Mouse (Mus musculus): ENCODE measurements around the gene Heatr3. TPM values are rescaled to one million over a fixed set of nuclear protein-coding genes. Genes with fewer than 3 reads are reported as not detected.

Heatr3 gene
- polyA plus RNA-seq, 1 experiment from 2014 or later: 45.6 TPM

DNA sequence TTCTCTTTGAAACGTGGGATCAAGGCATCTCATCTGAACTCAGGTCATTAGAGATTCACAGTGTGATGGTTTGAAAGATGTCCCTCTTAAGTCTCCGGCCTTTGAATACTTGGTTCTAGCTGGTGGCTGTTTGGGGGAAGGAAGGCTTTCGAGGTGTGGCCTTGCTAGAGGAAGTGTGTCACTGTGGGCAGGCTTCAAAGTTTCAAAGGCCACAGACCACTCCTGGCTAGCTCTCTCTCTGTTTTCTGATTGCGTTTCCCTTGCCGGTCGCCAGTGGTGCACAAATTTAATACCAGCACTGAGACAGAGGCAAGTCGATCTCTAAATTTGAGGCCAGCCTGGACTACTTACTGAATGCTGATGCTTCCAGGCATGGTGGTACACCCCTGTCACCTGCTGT, 37.6 kb downstream of the Heatr3 start:
- ATAC-seq (ENCODE audit: low FRiP score) (no peak), DNase-seq (ENCODE audit: low spot score, missing footprints) (no peak)
- no peaks in the 10 kb centered on the region for H3K9me3 ChIP-seq (ENCODE audit: control insufficient read depth, low read length)
- no peaks in the 10 kb centered on the region for H3K4me1 ChIP-seq (ENCODE audit: control insufficient read depth, insufficient read depth, low read length)
- H3K27me3 ChIP-seq (ENCODE audit: control insufficient read depth, insufficient read depth, low read length): no peaks in the 10 kb centered on the region
- H3K4me2 ChIP-seq: no peak overlapping the region
- H3K27ac ChIP-seq (ENCODE audit: low read depth, low read length): no peak overlapping the region
- H3K9ac ChIP-seq (ENCODE audit: low read length): no peak overlapping the region
- H3K4me3 ChIP-seq (ENCODE audit: low read depth, low read length): no peak overlapping the region
- WGBS: 93% methylated on average over 7 of the region's 7 CpGs
- H3K36me3 ChIP-seq (ENCODE audit: control insufficient read depth, insufficient read depth, low read length): peaks cover 3% of the 10 kb centered on the region

DNA sequence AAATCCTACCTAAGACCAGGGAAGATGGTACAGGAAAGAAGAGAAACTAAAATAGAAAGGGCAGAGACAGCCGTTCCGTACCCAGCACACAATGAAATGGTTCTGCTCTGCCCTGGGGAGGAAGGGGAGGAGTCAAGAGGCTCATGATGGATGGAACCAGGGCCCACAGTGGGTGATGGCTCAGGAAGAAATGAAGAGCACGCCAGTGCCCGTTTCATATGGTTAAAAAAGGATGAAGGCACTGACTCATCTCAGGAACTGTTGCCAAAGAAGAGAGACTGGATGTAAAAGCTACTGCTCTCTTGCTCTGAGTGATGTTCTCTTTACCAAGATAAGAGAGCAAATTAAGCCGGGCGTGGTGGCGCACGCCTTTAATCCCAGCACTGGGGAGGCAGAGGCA, 39.6 kb downstream of the Heatr3 start:
- no peak overlapping the region for H3K4me3 ChIP-seq (ENCODE audit: low read depth, low read length)
- WGBS: 92% methylated on average over 8 of the region's 8 CpGs
- ATAC-seq (ENCODE audit: low FRiP score) (no peak), DNase-seq (ENCODE audit: low spot score, missing footprints) (no peak)
- no peaks in the 10 kb centered on the region for H3K4me1 ChIP-seq (ENCODE audit: control insufficient read depth, insufficient read depth, low read length)
- no peak overlapping the region for H3K4me2 ChIP-seq
- no peak overlapping the region for H3K27ac ChIP-seq (ENCODE audit: low read depth, low read length)
- H3K36me3 ChIP-seq (ENCODE audit: control insufficient read depth, insufficient read depth, low read length): no peaks in the 10 kb centered on the region
- no peak overlapping the region for H3K9ac ChIP-seq (ENCODE audit: low read length)
- H3K27me3 ChIP-seq (ENCODE audit: control insufficient read depth, insufficient read depth, low read length): no peaks in the 10 kb centered on the region
- H3K9me3 ChIP-seq (ENCODE audit: control insufficient read depth, low read length): no peaks in the 10 kb centered on the region

DNA sequence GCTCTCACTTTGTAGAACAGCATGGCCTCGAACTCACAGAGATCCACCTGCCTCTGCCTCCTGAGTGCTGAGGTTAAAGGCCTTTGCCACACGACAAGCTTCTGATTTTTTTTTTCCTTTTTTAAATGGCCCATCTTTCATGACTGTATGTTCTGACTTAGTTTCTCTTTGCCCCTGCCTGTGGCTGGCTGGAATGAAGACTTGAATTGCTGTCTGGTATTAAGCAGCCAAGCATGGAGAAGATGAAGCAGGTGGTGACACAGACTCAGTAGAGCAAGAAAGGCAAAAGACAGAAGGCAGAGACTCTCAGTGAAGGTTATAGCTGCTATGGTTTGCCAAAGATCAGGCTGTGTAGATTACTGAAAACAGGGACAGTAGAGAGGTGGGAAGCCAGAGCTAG, 45.5 kb downstream of the Heatr3 start:
- H3K9me3 ChIP-seq (ENCODE audit: control insufficient read depth, low read length): no peaks in the 10 kb centered on the region
- H3K27me3 ChIP-seq (ENCODE audit: control insufficient read depth, insufficient read depth, low read length): no peaks in the 10 kb centered on the region
- WGBS: 75% methylated on average over 2 of the region's 2 CpGs
- H3K4me3 ChIP-seq (ENCODE audit: low read depth, low read length): no peak overlapping the region
- no peaks in the 10 kb centered on the region for H3K36me3 ChIP-seq (ENCODE audit: control insufficient read depth, insufficient read depth, low read length)
- no peak overlapping the region for H3K27ac ChIP-seq (ENCODE audit: low read depth, low read length)
- no peak overlapping the region for H3K9ac ChIP-seq (ENCODE audit: low read length)
- H3K4me2 ChIP-seq: no peak overlapping the region
- H3K4me1 ChIP-seq (ENCODE audit: control insufficient read depth, insufficient read depth, low read length): no peaks in the 10 kb centered on the region
- ATAC-seq (ENCODE audit: low FRiP score) (no peak), DNase-seq (ENCODE audit: low spot score, missing footprints) (no peak)

DNA sequence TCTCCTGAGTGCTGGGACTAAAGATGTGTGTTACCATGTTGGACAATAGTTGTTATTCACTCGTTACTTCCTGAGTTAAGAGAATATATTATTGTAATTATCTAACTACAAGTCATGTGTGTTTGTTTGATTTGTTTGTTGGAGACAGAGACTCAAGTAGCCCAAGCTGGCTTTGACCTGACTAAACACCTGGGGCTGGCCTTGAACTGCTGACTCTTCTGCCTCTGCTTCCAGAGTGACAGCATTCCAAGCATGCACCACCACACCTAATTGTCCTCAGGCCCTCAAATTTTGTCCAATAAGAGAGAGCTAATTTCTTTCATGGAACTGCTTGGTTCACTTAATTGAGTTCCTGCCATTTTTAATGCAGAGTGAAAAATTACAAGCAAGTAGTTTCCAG, 47.3 kb downstream of the Heatr3 start:
- Histone ChIP-seq H3K36me3 (ENCODE audit: control insufficient read depth, insufficient read depth, low read length) (no peaks in the 10 kb centered on the region), H3K27me3 (ENCODE audit: control insufficient read depth, insufficient read depth, low read length) (no peaks in the 10 kb centered on the region), H3K27ac (ENCODE audit: low read depth, low read length) (no peak overlapping the region), H3K9me3 (ENCODE audit: control insufficient read depth, low read length) (no peaks in the 10 kb centered on the region), H3K4me1 (ENCODE audit: control insufficient read depth, insufficient read depth, low read length) (no peaks in the 10 kb centered on the region), H3K4me2 (no peak overlapping the region), H3K4me3 (ENCODE audit: low read depth, low read length) (no peak overlapping the region), H3K9ac (ENCODE audit: low read length) (no peak overlapping the region)
- no peak for DNase-seq (ENCODE audit: low spot score, missing footprints)
- WGBS: 82% methylated on average over 1 of the region's 1 CpGs
- ATAC-seq (ENCODE audit: low FRiP score): no peak

DNA sequence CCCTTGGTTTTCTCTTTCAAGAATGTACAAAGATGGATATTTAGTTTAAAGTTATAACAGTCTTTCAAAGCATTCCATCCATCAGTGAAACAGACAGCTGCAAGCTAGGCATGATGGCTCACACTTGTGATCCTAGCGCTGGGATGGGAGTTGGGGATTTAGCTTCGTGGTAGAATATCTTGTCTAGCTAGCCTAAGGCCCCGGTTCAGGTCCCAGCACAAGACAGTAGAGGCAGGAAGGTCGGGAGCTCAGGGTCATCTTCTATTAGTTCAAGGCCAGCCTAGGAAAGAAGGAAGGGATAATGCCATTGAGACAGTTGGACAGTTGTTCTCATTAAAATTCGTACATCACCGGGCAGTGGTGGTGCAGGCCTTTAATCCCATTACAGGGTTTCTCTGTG, 48.1 kb downstream of the Heatr3 start:
- ATAC-seq (ENCODE audit: low FRiP score): no peak
- Histone ChIP-seq H3K4me1 (ENCODE audit: control insufficient read depth, insufficient read depth, low read length) (no peaks in the 10 kb centered on the region), H3K9ac (ENCODE audit: low read length) (no peak overlapping the region), H3K4me2 (no peak overlapping the region), H3K9me3 (ENCODE audit: control insufficient read depth, low read length) (no peaks in the 10 kb centered on the region), H3K4me3 (ENCODE audit: low read depth, low read length) (no peak overlapping the region), H3K36me3 (ENCODE audit: control insufficient read depth, insufficient read depth, low read length) (no peaks in the 10 kb centered on the region), H3K27me3 (ENCODE audit: control insufficient read depth, insufficient read depth, low read length) (no peaks in the 10 kb centered on the region), H3K27ac (ENCODE audit: low read depth, low read length) (no peak overlapping the region)
- 74% methylated on average over 6 of the region's 6 CpGs for WGBS
- no peak for DNase-seq (ENCODE audit: low spot score, missing footprints)

DNA sequence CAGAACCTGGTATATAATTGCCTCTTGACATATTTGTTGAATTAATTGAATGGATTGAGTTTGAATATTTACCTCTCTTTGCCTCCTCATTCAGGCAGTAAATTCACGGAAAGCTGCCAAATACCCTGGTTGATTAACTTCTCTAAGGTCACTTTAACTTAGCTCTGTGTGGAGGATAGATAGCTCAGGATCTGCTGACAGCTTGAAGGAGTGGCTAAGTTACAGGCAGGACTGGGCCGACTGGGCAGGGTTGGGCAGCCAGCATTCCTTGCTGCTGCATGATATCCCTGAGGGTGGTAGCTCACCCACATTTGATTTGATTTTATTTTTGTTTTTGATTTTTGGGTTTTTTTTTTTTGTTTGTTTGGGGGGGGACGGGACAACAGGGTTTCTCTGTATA, 59.7 kb downstream of the Heatr3 start:
- Histone ChIP-seq H3K27ac (ENCODE audit: low read depth, low read length) (no peak overlapping the region), H3K36me3 (ENCODE audit: control insufficient read depth, insufficient read depth, low read length) (no peaks in the 10 kb centered on the region), H3K9me3 (ENCODE audit: control insufficient read depth, low read length) (no peaks in the 10 kb centered on the region), H3K4me3 (ENCODE audit: low read depth, low read length) (no peak overlapping the region), H3K4me2 (no peak overlapping the region), H3K4me1 (ENCODE audit: control insufficient read depth, insufficient read depth, low read length) (peaks cover 23% of the 10 kb centered on the region), H3K27me3 (ENCODE audit: control insufficient read depth, insufficient read depth, low read length) (no peaks in the 10 kb centered on the region), H3K9ac (ENCODE audit: low read length) (no peak overlapping the region)
- 66% methylated on average over 3 of the region's 3 CpGs for WGBS
- no peak for ATAC-seq (ENCODE audit: low FRiP score)
- DNase-seq (ENCODE audit: low spot score, missing footprints): no peak

DNA sequence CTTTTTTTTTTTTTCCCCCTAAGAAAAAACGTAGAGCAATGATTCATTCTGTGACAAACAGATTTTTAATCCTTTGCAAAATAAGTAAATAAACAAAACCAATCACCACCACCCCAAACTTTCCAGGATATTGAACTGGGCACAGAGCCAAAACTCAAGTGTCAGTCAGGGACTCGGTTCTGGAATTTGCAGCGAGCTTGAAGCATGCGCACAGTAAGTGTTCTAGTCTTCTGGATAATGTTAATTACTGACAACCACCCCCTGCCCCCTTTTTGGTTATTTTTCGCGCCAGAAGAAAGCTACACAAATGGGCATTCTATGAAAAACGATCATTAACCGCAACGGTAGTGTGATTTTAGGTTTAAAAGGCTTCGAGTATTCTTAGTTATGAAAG, 60.9 kb downstream of the Heatr3 start:
- DNase-seq (ENCODE audit: low spot score, missing footprints): no peak
- H3K36me3 ChIP-seq (ENCODE audit: control insufficient read depth, insufficient read depth, low read length): no peaks in the 10 kb centered on the region
- H3K27me3 ChIP-seq (ENCODE audit: control insufficient read depth, insufficient read depth, low read length): no peaks in the 10 kb centered on the region
- H3K4me1 ChIP-seq (ENCODE audit: control insufficient read depth, insufficient read depth, low read length): peaks cover 27% of the 10 kb centered on the region
- H3K4me3 ChIP-seq (ENCODE audit: low read depth, low read length): peak overlapping the region; percentile 91
- ATAC-seq (ENCODE audit: low FRiP score): no peak
- H3K27ac ChIP-seq (ENCODE audit: low read depth, low read length): peak overlapping the region; percentile 88
- peak overlapping the region; percentile 83 for H3K9ac ChIP-seq (ENCODE audit: low read length)
- WGBS: under 1% methylated on average over 10 of the region's 10 CpGs
- H3K9me3 ChIP-seq (ENCODE audit: control insufficient read depth, low read length): no peaks in the 10 kb centered on the region
- peak overlapping the region; percentile 59 for H3K4me2 ChIP-seq

DNA sequence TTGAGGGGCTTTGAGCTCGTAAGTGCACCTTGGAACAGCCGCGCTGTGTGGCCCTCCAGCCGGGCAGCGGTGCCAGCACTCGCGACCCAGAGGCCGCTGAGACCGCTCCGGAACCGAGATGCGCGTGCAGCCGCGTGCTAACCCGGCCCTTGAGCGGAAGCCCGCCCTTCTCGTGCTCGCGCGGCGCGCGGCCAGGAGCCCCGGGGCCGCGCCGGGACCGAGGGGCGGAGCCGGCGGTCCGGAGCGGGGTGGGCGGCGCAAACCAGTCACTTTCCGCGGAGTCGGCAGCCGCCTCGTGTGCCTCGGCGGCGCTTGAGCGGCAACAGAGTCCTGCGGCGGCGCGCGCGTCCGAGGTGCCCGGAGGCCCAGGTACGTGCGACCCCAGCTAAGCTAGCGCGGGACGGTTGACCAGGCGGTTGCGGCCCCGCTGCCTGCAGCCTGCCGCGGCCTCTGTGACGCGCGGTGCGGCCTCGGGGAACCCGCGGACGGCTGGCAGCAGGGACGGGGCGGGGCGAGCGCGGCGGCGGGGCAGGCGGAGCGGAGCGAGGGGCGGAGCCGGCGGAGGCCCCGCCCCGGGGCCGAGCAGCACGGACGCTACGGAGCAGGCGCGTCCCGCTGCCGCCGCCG, 61.4 kb downstream of the Heatr3 start, which contains the start of gene Tent4b:
Gene Tent4b, plus strand, starts transcription at position 269 of the 627 bp plus-strand sequence.
- peak within 1 kb of the TSS; percentile 83 for H3K9ac ChIP-seq (ENCODE audit: low read length)
- no peaks in the 10 kb centered on the region for H3K27me3 ChIP-seq (ENCODE audit: control insufficient read depth, insufficient read depth, low read length)
- H3K9me3 ChIP-seq (ENCODE audit: control insufficient read depth, low read length): no peaks in the 10 kb centered on the region
- peak within 1 kb of the TSS; percentile 59 for H3K4me2 ChIP-seq
- H3K4me1 ChIP-seq (ENCODE audit: control insufficient read depth, insufficient read depth, low read length): peaks cover 27% of the 10 kb centered on the region
- H3K27ac ChIP-seq (ENCODE audit: low read depth, low read length): peak within 1 kb of the TSS; percentile 88
- H3K4me3 ChIP-seq (ENCODE audit: low read depth, low read length): peak within 1 kb of the TSS; percentile 91
- ATAC-seq (ENCODE audit: low FRiP score): peak; percentile 96
- no peaks in the 10 kb centered on the region for H3K36me3 ChIP-seq (ENCODE audit: control insufficient read depth, insufficient read depth, low read length)
- under 1% methylated on average over 96 of the region's 97 CpGs for WGBS
- peak; percentile 100 for DNase-seq (ENCODE audit: low spot score, missing footprints)

DNA sequence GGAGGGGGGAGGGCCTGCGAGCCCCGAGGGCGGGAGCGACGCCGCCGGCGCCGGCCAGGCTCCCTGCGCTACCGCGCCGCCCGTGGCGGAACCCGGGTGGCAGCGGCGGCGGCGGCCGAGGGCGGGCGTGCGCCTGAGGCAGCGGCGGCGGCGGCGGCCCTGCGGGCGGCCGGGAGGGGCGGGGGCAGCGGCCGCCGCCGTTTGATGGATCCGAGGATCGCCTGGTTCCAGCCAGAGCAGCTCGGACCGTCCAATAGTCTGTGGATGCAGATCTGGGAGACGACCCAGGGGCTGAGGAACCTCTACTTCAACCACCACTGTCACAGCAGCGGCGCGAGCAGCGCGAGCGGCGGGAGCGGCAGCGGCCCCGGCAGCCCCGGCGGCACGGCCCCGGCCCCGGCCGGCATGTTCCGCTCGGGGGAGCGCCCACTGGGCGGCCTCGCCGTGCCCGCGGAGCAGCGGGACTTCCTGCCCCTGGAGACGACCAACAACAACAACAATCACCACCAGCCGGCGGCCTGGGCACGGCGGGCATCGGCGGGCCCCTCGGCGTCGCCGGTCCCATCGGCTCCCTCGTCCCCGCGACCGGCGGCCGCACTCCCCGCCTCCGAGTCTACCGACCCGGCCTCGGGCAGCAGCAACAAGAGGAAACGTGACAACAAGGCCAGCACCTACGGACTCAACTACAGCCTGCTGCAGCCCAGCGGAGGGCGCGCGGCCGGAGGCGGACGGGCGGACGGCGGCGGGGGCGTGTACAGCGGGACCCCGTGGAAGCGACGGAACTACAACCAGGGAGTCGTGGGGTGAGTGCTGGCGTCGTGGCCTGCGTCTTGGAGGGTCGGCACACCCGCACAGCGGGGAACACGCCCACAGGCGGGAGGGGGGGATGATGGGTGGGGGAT, 62.3 kb downstream of the Heatr3 start:
- Histone ChIP-seq H3K4me1 (ENCODE audit: control insufficient read depth, insufficient read depth, low read length) (peaks cover 30% of the 10 kb centered on the region), H3K9me3 (ENCODE audit: control insufficient read depth, low read length) (no peaks in the 10 kb centered on the region), H3K36me3 (ENCODE audit: control insufficient read depth, insufficient read depth, low read length) (no peaks in the 10 kb centered on the region), H3K27ac (ENCODE audit: low read depth, low read length) (peak overlapping the region; percentile 88), H3K9ac (ENCODE audit: low read length) (peak overlapping the region; percentile 83), H3K4me2 (peak overlapping the region; percentile 59), H3K27me3 (ENCODE audit: control insufficient read depth, insufficient read depth, low read length) (no peaks in the 10 kb centered on the region), H3K4me3 (ENCODE audit: low read depth, low read length) (peak overlapping the region; percentile 91)
- 0% methylated on average over 102 of the region's 117 CpGs for WGBS
- peak; percentile 92 for DNase-seq (ENCODE audit: low spot score, missing footprints)
- peak; percentile 64 for ATAC-seq (ENCODE audit: low FRiP score)

All from midbrain, embryonic 11.5 days (tissue).